Mouse (Mus musculus) kidney, postnatal 0 days (tissue): ENCODE measurements around the gene Pde4d. TPM values are rescaled to one million over a fixed set of nuclear protein-coding genes. Genes with fewer than 3 reads are reported as not detected.
A peak's percentile ranks its signal among the peaks of the same experiment; 100 is the strongest.

ENCODE experiments used
- ATAC-seq: fragments of 200-750 bp; cut with Nextera tagmentation; replicated peaks from 2 replicates; pipeline ENCODE4 v1.8.0; 2017; ENCODE audit warnings: low read depth, moderate number of reproducible peaks, moderate TSS enrichment, moderate library complexity; ENCODE audit not compliant: low FRiP score
- DNase-seq: peaks from one replicate; pipeline ENCODE4 v3.0.0-alpha.2; 2016; ENCODE audit warnings: low spot score
- H3K27ac ChIP-seq: fragments of 300-500 bp; sonication (generic); 2 replicates; pipeline ENCODE4 v1.5.1; 2014; ENCODE audit warnings: mild to moderate bottlenecking
- H3K27me3 ChIP-seq: fragments of 300-500 bp; sonication (generic); 2 replicates; pipeline ENCODE4 v1.6.1; 2014; ENCODE audit warnings: low read length, mixed read lengths; ENCODE audit not compliant: insufficient read depth
- H3K36me3 ChIP-seq: fragments of 300-500 bp; sonication (generic); 2 replicates; pipeline ENCODE4 v1.6.1; 2014; ENCODE audit warnings: low read length, mixed read lengths; ENCODE audit not compliant: insufficient read depth
- H3K4me1 ChIP-seq: fragments of 300-500 bp; sonication (generic); replicated peaks from 2 replicates; pipeline ENCODE4 v1.6.1; 2014; ENCODE audit warnings: antibody characterized with exemption, low read length, mixed read lengths; ENCODE audit not compliant: insufficient read depth
- H3K4me2 ChIP-seq: fragments of 300-500 bp; sonication (generic); 2 replicates; pipeline ENCODE4 v1.6.1; 2014; ENCODE audit warnings: mild to moderate bottlenecking, low read length, moderate library complexity, mixed read lengths
- H3K4me3 ChIP-seq: fragments of 300-500 bp; sonication (generic); replicated peaks from 2 replicates; pipeline ENCODE4 v1.5.1; 2014; ENCODE audit warnings: low read depth, low read length
- H3K9ac ChIP-seq: fragments of 300-500 bp; sonication (generic); 2 replicates; pipeline ENCODE4 v1.6.1; 2014; ENCODE audit warnings: low read depth, low read length
- H3K9me3 ChIP-seq: fragments of 300-500 bp; sonication (generic); replicated peaks from 2 replicates; pipeline ENCODE4 v1.6.1; 2016; ENCODE audit warnings: low read length, inconsistent platforms, mixed read lengths
- CTCF ChIP-seq: IDR thresholded peaks from 2 replicates; pipeline ENCODE4 v1.5.1; 2016; ENCODE audit warnings: antibody characterized with exemption, low read depth, mild to moderate bottlenecking, moderate library complexity
- WGBS: fragments of 180-500 bp; shearing (Covaris S2); extraction: QIAGEN DNeasy Blood & Tissue Kit; methylation state at CpG from one replicate; pipeline ENCODE4 v1.1.7; 2014; 5-methylcytosine and 5-hydroxymethylcytosine counted together
- polyA plus RNA-seq: library from polyadenylated mRNA; unstranded; fragments of >200 nt; fragmentation: Nextera tagmentation; extraction: Ambion mirVana; gene quantifications from 2 replicates; pipeline ENCODE4 v1.2.1, GENCODE M21; 2015

Pde4d gene
- polyA plus RNA-seq, 1 experiment from 2014 or later: 7.1 TPM

DNA sequence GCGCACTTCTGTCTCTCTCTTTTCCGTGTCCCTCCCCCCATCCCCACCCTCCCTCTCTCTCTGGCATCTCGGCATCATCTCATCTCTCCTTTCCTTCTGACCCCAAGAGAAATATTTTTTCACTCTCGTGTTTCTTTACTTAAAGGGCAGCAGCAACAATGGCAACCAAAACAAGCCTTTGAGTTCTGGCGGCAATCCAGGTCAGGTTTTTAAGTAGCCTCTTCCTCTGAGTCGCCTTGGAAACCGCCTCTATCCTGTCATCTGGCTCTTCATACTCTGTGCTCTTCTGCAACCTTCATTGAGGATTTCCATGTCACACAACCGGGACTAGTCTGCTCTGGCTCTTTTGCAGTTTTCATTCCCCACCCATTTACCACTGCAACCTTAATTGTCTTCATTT lies 1430.6 kb downstream of the Pde4d start:
- H3K27me3 ChIP-seq: no peaks in the 10 kb centered on the region
- ATAC-seq: no peak

DNA sequence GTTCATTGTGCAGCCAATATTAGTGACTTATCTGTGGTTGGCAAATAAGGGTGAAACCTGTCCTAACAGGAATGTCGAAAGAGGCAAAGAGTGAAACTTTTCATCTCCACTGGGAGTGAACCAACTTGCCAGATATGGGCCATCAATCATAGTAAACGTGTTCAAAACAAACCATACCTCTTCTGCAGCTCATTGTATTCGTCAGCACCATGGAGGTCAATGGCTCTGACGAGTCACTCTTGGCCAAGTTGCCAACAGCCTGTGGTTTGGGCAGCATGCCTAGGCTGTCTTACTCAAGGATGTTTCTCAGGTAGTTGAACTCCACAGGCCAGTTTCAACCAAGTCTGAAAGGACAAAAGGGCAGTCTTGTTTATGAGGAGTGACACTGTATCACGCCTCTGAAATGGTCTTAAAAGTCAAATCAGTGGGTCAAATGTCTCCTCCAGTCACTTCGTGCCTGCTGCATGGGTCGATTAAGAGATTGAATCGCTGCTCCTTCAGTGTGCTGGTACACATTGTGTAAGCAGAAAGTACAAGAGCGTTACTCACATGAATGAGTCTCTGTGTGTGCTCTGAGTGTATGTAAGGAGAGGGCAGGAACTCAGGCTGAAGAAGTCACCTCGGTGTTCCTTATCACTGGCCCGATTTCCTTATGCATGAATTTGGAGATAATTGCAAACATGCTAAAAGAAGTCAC lies 1431.6 kb downstream of the Pde4d start:
- ATAC-seq (no peak), DNase-seq (no peak)
- Histone ChIP-seq H3K9me3 (no peaks in the 10 kb centered on the region), H3K4me2 (no peak overlapping the region), H3K27ac (no peak overlapping the region), H3K27me3 (no peaks in the 10 kb centered on the region), H3K9ac (no peak overlapping the region), H3K4me1 (no peaks in the 10 kb centered on the region), H3K4me3 (no peak overlapping the region), H3K36me3 (no peaks in the 10 kb centered on the region)
- TF ChIP-seq CTCF: no peak
- 62% methylated on average over 11 of the region's 11 CpGs for WGBS

More for the DNA sequence above, 1430.6 kb downstream of the Pde4d start:
- H3K4me2 ChIP-seq: no peak overlapping the region
- peak; percentile 44 for DNase-seq
- no peak for TF ChIP-seq CTCF
- H3K4me1 ChIP-seq: no peaks in the 10 kb centered on the region
- 28% methylated on average over 8 of the region's 8 CpGs for WGBS
- H3K4me3 ChIP-seq: no peak overlapping the region
- no peaks in the 10 kb centered on the region for H3K9me3 ChIP-seq
- H3K27ac ChIP-seq: no peak overlapping the region
- no peaks in the 10 kb centered on the region for H3K36me3 ChIP-seq
- no peak overlapping the region for H3K9ac ChIP-seq

DNA sequence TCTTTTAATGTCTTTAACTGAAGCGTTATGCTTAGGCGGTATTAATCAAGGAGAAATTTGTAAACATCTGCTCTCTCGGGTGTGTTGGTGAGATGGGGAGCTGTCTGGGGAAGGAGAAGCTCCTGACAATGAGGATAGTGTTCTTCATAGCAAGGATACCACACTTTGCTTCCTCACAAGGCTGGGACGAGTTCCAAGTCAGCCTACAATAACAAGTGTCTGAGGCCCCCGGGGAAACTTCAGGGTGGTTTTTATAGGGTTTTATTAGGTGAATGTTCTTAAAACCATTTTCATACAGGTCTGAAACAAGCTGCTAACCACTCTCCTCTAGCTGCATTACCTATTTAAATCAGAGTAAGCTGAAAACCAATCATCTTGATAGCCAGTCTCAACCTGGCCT lies 1433.9 kb downstream of the Pde4d start:
- no peak for TF ChIP-seq CTCF
- no peaks in the 10 kb centered on the region for H3K4me1 ChIP-seq
- H3K36me3 ChIP-seq: no peaks in the 10 kb centered on the region
- H3K9me3 ChIP-seq: no peaks in the 10 kb centered on the region
- no peak for ATAC-seq
- WGBS: 72% methylated on average over 5 of the region's 5 CpGs
- no peak overlapping the region for H3K4me2 ChIP-seq
- no peak overlapping the region for H3K9ac ChIP-seq
- no peak overlapping the region for H3K27ac ChIP-seq
- H3K27me3 ChIP-seq: no peaks in the 10 kb centered on the region
- no peak for DNase-seq
- H3K4me3 ChIP-seq: no peak overlapping the region

DNA sequence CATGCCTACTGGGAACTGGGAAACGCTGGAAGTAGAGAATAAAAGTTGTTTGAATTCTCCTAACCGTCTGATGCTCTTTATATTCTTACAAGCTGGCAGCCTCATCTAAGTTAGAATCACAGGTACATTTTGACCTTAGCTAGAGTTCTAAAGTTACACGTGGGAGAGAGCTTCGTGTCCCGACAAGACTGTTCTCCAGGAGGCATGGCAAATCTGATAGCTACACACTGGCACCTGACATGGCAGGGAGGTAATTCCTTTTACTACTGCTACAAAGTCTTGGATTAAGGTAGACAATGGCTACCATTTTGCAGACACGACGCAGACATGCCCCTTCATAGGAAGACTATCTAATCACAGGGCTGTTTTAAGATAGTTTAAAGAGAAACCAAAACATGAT lies 1435.1 kb downstream of the Pde4d start:
- no peak for ATAC-seq
- Histone ChIP-seq H3K27ac (no peak overlapping the region), H3K4me2 (no peak overlapping the region), H3K4me3 (no peak overlapping the region), H3K9me3 (no peaks in the 10 kb centered on the region), H3K4me1 (no peaks in the 10 kb centered on the region), H3K27me3 (no peaks in the 10 kb centered on the region), H3K36me3 (no peaks in the 10 kb centered on the region), H3K9ac (no peak overlapping the region)
- DNase-seq: no peak
- 86% methylated on average over 7 of the region's 7 CpGs for WGBS
- TF ChIP-seq CTCF: no peak

DNA sequence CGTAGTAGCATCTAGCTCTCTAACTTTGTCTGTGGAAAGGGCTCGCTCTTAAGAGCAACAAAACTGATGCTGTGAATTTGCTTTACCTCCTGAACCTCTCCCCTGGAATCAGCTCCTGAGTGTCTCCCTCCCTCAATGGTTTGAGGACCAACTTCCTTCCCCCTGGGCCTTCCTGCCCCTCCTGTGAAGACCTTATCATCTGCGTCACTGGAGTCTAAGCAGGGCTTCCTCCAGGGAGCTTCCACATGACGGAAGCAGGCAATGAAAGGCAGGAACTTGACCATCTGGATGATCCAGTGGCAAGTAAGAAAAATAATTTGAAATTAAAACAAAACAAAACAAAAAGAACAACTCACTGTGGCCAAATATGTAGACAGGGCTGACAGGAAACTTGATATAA lies 1438.5 kb downstream of the Pde4d start:
- TF ChIP-seq CTCF: no peak
- WGBS: 75% methylated on average over 4 of the region's 4 CpGs
- Histone ChIP-seq H3K36me3 (no peaks in the 10 kb centered on the region), H3K9ac (no peak overlapping the region), H3K4me1 (no peaks in the 10 kb centered on the region), H3K4me2 (no peak overlapping the region), H3K27me3 (no peaks in the 10 kb centered on the region), H3K4me3 (no peak overlapping the region), H3K9me3 (no peaks in the 10 kb centered on the region), H3K27ac (no peak overlapping the region)
- no peak for ATAC-seq
- DNase-seq: no peak

DNA sequence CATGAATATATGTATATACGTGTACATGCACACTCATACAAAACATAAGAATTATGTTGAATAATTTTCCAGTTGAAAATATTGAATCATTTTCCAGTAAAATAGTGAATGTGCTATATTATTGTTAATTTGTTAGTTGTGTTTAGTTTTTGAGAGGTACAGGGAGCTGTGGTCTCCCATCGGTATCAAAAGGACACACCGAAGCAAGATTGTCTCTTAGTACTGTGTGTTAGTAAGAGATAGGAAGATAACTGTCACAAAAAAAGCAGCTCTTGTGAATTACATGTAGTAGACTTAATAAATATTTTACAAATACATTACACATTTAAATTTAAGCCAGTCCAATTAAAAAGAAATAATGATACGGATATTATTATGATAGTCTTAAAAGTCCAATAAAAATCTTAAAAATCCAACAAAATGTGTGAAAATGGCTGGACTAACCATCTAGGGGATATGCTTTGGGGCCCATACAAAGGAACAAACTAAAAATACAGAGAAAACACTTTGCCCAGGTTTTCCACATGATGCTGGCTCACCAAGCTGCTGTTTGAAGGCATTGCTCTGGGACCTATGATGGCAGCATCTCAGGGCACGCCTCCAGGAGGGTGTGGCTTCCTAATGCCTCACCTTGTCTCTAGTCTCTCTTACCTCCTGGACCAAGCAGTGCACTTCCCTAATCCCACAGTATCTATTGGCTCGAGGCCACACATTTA lies 1441.6 kb downstream of the Pde4d start:
- Histone ChIP-seq H3K27ac (no peak overlapping the region), H3K4me3 (no peak overlapping the region), H3K4me1 (no peaks in the 10 kb centered on the region), H3K9ac (no peak overlapping the region), H3K9me3 (no peaks in the 10 kb centered on the region), H3K27me3 (no peaks in the 10 kb centered on the region), H3K36me3 (no peaks in the 10 kb centered on the region), H3K4me2 (no peak overlapping the region)
- WGBS: 75% methylated on average over 6 of the region's 6 CpGs
- DNase-seq (no peak), ATAC-seq (no peak)
- no peak for TF ChIP-seq CTCF
